Mouse (Mus musculus) right cerebral cortex, postnatal 4 days (tissue): ENCODE measurements around the gene Insl3.
A peak's percentile ranks its signal among the peaks of the same experiment; 100 is the strongest.
"Not testable (repeated sequence)": the region's sequence is repeated elsewhere in the genome, so short reads cannot be mapped to it uniquely, and the experiment has no call there.

Experiments used
- DNase-seq: peaks from one replicate; pipeline ENCODE4 v3.0.0-alpha.2; 2022

The Insl3 gene

DNA sequence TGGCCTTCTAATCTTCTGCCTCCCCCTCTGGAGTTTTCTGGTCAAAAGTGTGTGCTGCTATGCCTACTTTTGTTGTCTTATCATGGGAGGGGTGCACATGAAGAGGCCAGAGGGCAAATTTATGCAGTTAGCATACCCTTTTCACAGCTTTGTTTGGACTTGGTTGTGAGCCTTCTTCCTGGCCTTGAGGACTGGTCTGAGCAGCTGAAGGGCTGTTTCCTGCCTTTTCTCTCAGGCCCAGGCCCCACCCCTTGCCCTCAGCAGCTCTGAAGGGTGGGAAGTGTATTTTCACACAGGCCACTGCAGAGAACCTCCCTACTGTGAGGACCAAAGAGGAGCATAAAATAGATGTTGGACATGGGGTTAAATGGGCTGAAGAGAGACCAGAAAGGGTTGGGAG is 11.5 kb upstream of the Insl3 start:
- no peak for DNase-seq

DNA sequence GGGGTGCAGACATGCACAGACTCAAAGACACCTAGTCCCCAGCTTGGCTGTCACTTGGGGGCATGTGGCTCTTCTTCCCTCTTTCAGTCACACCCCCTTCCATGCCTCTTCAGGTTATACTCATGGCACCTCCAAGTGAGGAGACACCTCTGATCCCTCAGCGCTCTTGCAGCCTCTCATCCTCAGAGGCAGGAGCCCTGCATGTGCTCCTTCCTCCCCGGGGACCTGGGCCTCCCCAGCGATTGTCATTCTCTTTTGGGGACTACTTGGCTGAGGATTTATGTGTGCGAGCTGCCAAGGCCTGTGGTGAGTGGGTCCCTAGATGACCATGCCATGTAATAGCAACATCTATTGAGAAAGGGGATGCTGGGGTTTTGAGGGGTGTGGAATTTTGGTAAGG is 10.8 kb upstream of the Insl3 start:
- DNase-seq, result no peak

DNA sequence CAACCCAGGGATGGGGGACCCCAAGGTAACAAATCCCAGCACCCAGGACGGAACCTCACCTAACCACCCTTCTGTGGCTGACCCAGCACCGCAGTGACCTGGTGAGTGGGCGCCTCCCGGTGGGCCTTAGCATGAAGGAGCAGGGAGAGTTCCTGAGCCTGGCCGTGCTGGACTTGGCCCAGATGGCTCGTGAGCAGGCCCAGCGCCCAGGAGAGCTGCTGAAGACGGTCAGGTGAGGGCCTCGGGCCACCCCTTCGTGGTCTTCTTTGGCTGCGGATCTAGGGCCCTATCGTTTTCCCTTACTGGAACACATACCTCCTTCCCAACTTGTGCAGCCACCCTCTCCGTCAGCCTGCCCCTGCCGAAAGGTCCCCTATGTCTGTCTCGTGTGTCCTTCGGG is 9.9 kb upstream of the Insl3 start:
- DNase-seq, result no peak

DNA sequence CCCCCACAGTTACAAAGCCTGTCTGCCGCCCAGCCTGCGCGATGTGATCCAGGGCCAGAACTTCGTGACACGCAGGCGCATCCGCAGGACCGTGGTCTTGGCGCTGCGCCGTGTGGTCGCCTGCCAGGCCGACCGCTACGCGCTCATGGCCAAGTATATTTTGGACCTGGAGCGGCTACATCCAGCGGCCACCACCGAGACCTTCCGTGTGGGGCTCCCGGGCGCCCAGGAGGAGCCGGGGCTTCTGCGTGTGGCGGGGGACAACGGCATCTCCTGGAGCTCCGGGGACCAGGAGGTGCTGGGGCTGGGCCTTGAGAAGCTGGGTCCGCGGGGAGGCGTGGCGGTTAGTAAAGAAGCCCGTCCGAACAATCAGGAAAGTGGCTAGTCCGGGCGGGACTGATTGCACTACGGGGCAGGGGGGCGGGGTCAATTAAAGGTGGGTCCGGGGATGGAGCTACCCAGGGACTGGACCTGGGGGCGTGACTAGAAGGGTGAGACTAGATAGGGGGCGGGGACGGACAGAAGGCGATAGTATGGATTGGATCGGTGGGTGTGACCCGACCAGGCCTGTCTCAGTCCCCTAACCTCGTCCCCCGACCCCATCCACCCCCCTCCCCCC is 9.4 kb upstream of the Insl3 start:
- DNase-seq, result no peak

DNA sequence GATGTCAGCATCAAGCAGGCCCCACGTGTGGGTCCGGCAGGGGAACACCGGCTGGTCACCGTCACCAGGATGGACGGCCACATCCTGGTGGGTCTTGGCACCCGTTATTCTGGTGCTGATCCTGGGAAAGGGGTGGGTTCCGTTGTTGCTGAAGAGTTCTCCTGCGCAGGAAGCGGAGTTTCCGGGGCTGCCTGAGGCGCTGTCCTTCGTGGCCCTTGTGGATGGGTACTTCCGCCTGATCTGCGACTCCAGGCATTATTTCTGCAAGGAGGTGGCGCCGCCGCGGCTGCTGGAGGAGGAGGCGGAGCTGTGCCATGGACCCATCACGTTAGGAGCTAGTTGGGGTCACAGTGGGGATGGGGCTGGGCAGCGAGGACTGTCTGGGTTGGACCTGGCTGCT is 8.5 kb upstream of the Insl3 start:
- DNase-seq, result no peak

DNA sequence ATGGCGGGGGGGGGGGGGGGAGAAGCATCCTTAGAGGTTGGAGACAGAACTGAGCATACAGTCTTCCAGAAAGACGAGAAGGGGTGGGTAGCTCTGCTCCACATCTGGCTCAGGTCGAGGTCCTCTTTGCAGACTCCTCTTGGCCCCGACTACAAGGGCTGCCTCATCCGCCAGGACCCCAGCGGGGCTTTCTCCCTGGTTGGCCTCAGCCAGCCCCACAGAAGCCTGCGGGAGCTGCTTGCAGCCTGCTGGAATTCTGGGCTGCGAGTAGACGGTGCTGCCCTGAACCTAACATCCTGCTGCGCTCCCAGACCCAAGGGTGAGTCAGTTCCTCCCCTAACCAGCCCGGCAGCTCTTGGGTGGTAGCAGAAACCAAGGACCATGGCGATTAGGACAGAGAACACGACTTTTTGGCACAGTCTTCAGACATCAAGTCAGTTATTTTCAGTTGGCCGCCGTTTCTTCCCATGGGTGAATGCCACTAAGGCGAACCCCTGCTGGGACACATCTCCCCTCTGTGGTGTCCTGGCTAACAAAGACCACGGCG is 7.6 kb upstream of the Insl3 start:
- DNase-seq, result no peak

DNA sequence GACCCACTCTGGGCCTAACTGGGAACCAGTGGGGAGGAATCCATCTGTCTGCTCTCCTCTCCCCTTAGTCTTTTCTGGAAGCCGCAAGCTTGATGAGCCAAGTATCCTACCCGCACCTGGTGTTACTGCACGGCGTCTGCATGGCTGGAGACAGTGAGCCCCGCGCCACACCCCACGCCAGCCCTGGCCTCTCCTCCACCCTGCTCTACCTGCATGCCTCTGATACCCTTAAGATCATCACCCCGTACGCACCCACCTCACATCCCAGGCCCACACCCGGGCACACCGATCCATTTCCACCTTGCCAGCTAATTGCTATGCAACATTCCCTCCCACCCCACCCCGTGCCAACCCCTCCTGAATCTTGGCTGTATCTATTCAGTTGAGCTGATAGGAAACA is 6.2 kb upstream of the Insl3 start:
- no peak for DNase-seq

DNA sequence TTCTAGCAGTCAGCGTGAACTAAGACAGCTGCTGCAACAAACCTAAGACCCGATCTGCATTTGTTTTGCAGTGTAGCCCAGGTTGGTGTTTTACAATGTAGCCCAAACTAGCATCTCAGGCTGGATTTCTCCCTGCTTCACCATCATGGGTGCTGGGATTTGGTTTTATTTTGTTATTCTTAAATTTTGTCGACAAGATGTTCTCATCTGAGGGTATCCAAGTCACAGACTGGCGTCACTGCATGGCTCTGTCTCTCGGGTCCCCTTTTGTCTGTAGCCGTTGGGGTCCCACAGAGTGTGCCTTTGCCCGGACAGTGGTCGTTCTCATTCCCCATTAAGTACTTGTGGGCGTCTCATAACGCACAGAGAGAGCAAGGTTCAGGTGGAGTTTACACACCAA is 4.3 kb upstream of the Insl3 start:
- no peak for DNase-seq

DNA sequence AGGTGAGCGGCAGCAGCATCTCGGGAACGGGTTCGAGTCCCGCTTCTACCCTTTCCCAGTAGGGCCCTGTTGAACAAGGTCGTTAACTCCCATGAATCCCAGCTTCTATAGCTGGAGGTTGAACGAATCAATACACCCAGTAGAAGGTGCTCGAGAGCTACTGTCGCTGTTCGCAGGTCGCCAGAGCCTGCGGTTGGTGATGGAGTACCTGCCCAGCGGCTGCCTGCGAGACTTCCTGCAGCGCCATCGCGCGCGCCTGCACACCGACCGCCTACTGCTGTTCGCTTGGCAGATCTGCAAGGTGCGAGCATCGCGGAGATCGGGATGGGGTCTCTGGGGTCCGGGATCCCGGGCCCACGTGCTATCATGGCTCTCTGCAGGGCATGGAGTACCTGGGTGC is 3.4 kb upstream of the Insl3 start:
- DNase-seq, result no peak

DNA sequence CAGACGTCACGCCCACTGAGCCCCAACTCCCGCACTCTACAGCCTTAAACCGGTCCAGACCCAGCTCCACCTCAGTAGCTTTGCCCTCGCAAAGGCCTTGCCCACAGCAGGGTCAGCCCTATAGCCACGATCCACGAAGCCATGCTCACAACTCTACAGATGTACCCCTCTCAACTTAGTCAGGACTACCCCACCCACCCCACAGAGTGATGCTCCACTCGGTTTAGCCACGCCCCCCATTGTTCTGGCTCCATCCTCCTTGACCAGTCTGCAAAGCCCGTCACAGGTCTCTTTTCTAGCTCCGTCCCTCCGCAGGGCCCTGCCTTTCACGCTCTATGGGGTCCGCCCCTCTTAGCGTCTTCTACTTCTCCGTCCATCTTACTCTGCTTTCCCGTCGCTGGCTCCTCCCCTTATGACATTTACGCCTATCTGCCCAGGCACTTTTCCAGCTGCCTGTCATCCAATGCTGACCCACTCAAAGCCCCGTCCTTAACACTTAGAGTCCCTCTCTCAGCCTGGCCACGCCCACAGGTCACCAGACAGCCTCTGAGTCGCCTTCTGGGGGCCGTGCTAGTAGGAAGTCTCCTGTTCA is 2.8 kb upstream of the Insl3 start:
- no peak for DNase-seq

DNA sequence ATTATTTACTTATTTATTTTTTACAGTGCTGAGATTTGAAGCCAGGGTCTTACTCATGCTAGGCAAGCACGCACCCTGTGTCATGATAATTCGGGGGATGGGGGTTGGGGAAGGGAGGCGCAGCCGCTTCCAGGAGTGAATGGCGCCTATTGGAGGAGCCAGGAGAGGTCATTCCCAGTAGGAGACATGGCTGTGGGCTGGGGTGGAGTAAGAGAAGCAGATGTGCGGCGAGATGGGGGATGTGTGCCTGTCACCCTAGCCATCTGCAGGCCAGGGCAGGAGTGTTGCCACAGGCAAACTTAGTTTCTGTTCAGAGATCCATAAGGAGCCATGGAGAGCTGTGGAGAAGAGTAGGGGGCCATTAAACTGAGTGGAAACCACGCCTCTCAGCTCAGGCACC is 1.4 kb upstream of the Insl3 start:
- DNase-seq, result no peak

DNA sequence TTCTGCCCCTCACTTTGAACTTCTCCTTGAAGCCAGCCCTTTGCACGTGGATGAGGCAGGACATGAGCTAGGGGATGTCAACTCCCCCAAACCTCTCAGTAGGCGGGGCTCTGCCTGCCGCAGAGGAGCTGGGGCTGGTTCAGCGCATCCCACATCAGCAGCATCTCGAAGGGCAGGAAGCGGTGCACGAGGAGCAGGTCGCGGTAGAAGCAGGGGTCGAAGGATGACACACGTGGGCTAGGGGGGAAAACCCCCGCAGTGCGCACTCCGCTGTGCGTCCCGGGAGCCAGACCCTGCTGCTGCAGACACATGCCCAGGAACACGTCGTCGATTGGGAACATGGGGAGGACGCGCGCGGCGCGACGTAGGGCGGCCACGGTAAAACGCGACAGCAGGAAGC is 3.5 kb downstream of the Insl3 start:
- DNase-seq, result no peak

DNA sequence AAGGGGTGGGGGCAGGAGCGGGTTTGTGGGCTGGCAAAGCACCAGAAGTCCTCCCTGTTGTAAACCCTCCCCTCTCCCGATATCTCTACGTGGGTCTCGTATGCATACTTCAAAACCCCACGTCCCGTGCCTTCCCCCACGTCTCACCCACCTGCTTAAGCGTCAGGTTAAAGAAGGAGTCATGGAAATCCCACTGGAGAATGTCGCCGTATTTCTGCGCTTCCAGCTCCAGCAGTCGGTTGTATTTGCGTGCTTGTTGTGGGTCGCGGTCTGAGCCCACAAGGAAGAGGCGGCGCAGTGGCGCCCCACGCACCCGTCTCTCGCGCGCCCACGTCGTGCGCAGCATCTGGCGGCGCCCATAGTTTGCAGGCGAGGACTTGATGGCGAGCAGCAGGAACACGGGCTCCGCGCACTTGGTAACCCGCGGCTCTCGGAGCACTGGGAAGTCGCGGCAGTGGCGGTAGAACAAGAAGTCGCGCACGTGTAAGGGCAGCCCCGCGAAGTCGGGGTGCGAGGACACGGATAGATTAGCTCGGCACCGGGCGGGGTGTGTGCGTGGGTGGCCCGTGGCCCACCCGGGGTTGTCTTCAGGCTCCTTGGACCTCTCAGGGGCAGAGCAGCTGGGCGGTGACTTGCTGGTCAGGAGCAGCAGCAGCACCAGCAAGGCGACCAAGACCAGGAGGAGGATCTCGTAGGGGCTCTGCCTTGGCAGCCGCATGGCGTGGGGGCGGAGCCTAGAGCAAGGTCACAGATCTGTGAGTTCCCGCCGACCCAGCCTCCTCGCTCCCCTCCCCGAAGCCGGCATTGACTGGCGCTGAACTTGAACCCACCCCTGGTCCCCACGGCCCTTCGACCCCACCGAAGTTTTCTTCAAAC is 4.4 kb downstream of the Insl3 start:
- no peak for DNase-seq

DNA sequence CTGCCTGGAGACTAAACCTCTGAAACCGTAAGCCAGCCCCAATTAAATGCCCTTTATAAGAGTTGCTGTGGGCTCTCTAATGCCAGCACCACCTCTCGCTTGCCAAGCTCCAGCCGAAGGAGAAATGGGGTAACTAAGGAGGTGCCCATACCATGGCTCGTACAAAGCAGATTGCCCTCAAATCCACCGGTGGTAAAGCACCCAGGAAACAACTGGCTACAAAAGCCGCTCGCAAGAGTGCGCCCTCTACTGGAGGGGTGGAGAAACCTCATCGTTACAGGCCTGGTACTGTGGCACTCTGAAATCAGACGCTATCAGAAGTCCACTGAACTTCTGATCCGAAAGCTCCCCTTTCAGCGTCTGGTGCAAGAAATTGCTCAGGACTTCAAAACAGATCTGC is 6.4 kb downstream of the Insl3 start:
- DNase-seq, result not testable (repeated sequence)

DNA sequence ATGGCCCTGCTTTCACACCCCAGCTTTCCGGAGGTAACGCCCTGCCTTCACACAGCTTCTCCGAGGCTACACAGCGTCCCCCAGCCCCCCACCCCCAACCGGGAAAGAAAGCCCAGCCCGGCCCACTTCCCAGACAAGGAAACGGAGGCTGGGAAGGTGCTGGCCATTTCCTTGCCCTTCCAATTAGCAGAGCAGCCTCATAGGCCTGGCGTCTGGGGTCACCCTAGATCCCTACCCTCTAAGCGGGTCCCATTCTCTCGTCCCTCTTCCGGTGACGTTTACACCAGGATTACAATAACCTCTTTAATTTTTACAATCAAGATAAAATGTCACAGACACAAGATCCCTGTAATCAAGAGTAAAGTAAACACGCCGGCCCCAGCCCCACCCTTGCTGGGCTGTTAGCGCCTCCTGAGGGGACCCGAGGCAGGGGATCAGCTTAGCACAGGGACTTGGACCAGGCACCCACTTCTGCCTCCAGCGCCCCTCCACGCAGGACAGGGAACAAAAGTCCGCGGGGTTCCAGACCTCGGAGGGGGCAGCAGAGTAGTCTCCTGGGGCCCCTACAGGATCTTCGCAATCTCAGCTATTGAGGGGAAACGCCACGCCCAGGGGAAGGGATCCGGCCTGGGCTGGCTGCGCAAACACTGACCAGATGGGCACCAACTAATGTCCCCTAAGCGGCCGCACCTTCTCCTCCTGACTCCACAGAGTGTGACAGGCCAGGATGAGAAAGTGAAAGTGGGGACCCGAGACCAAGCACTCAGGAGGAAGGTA is 11.7 kb downstream of the Insl3 start:
- DNase-seq, result no peak

DNA sequence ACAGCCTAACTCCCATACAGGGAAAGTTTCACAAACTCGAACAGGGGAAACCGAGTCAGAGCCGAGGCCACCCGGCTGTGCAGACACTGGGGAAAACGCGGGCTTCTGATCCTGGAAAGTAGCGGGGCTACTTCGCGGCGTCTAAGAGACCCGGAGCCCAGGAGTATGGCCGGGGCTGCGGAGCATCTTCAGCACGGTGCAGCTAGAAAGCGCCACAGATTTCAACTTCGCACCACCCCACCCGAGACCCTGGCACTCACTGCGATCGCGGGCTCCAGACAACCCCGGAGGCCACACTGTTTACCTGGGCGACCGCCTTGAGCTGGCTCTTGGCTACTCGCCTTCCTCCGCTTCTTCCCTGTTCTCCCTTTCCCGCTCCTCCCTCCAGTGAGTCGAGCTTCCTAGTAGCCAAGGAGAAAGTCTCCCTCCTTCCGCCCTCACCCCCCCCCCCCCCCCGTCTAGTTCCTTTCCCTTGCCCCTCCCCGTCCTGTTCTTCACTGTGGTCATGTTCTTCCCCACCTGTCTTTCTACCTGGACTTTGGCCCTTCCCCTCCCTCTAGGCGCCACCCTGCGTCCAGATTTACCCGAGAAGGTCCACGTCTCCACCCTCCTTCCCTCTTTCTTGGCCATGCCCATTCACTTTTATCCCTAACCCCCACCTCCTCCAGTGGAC is 12.5 kb downstream of the Insl3 start, which contains the start of gene B3gnt3:
Gene B3gnt3, minus strand, starts transcription at position 376 of the 673 bp plus-strand sequence.
- no peak for DNase-seq

DNA sequence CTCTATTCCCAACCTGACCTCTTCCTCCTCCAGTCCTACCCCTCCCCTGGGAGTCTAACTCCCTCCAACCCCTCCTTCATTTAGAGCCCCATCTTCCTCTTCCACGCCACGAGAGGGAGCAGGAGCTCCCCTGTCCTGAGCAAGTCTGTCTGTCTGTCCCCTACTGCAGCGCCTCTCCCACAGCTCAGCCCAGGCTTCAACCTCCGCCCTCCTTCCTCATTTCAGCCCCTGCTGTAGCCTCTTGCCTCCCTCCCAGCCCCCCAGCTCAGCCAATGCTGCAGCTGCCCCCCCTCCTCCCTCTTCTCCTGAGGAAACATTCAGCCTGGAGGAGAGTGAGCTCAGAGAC is 13.0 kb downstream of the Insl3 start:
- no peak for DNase-seq

DNA sequence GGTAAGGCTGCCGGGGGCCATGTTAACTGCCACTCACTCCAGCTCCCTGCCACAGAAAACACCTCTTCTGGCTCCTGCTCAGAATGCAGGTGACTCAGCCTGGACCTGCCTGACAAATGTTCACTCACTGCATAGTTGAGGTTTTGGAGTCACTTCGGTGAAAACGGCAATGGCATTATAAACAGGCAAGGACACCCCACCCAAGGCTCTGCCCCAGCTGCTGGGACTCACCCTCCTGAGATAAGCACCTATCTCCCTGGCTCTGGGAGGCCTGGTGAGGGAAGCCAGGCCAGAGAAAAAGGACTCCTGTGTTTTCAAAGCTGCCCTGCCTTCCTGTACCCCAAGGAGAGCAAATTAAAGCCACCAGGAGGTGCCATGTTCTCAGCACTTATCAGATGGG is 13.9 kb downstream of the Insl3 start:
- no peak for DNase-seq

DNA sequence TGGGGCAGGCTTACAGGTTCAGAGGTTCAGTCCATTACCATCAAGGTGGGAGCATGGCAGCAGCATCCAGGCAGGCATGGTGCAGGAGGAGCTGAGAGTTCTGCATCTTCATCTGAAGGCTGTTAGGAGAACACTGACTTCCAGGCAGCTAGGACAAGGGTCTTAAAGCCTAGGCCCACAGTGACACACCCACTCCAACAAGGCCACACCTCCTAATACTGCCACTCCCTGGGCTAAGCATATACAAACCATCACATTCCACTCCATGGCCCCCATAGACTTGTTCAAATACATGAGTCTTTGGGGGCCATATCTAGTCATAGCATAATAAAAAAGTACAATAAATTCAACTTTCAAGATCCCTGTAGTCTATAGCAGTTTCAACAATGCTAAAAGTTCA is 14.4 kb downstream of the Insl3 start:
- DNase-seq, result not testable (repeated sequence)

DNA sequence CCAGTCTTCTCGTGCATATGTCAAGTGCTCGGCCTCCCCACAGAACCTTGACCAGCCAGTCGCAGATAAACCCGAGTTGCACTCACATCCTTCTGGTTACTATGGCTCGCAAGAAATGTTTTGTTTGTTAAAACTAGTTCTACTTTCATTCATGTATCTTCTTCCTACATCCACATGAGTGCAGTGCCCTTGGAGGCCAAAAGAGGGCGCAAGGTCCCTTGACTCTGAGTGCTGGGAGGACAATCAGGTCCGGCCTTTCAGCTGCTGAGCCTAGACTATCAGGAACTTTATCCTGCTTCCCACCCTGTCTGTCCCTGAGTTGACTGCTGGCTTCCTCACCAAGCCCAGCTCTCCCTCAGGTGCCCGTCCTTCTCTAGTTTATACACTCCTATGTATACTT is 18.9 kb downstream of the Insl3 start:
- peak; percentile 62 for DNase-seq

DNA sequence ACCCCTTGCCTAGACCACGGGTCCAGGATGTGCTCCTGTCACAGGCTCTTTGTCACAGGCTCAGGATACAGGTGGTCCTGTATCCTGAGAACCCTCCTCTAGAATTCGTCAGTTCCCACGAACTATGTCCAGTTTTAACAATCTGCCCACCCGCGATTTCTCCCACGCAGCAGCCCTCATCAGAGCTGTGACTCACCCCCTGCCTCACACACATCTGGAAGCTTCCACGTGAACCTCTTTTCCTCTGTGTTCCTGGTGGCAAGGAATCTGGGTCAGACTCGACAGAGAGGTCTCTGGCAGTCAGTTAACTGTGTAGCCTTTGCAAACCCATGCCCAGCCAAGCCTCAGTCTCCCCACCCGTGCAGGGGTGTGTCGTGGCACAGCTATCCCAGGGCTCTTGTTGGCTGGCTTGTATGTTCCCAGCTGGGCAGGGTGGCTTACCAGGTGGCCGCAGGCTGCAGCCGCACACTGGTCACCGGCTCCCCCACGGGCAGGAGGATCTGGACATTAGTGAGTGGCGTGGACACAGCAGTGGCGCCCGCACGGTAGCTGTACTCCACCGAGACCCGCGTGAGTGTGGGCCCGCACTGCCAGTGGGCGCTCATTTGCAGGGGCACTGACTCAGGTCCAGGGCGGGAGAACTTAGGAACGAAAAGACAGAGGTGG is 20.3 kb downstream of the Insl3 start:
- no peak for DNase-seq

DNA sequence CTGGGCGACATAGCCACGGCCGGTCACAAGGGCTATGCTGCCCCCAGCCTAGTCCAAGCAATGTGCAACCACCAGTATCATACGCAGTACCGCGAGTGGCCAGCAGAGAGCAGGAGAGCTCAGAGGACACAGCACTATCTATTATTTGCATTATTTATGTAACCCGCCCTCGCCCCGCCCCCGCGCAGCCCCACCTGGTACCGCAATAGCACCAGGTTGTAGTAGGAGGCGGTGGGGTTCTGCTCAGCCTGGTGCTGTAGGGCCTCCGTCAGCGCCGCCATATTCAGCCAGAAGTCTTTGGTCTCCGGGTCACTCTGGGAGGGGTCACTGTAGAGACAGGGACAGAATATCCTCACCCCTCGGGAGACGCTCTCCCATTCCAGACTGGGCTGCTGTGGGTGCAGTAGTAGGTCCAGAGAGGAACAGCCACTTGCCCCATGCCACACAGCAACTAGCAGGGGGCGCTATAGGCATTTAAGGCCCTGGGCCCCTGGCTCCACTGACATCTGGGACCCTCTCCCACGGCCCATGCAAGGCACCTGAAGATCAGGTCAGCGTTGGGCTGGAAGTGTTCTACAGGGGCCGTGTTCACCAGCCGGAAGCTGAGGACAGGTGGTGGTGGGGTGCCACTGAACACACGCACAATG is 20.9 kb downstream of the Insl3 start:
- peak; percentile 94 for DNase-seq
